In the genomic region with DNA sequence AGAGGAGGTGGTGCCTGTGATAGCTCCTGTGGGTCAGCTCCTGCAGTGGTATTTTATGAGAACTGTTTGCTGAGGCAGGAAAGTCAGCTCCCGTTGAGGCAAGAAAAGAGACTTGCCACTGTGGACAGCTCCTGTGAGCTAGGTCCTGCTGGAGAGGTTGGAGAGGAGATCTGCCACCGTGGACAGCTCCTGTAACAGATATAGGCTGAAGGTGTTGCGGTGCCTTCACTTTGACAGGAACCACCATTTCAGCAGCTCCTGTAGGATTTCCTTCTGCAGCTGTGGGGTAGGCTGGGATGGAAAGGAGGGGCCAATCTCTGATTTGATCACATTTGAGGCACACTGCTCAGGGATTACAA, we compare ENCODE assay signal across 14 mouse cellular contexts.
"Had no signal": no experiment of that assay in that cellular context is flagged by ENCODE, and none has a peak within 500 bp of the region (broad histone marks: within the 10 kb centered on the region; RNA-seq: fewer than 3 reads in every experiment).

No protein-coding gene starts in this region.

- ATAC-seq: liver, embryonic 12.5 days; midbrain, embryonic 15.5 days had no signal

- H3K4me1 ChIP-seq: limb, embryonic 15.5 days; megakaryocyte, embryonic 14.5 days had no signal

- DNase-seq: kidney, adult 2 months; kidney, postnatal 4 days; left cerebral cortex, postnatal 4 days; lung, postnatal 4 days; right cerebral cortex, adult 18-20 months; right cerebral cortex, postnatal 25 days; thymus, postnatal 4 days had no signal

- H3K9ac ChIP-seq: limb, embryonic 15.5 days; liver, embryonic 12.5 days; midbrain, embryonic 15.5 days; neural tube, embryonic 13.5 days had no signal

- H3K9me3 ChIP-seq: limb, embryonic 15.5 days; liver, embryonic 12.5 days; midbrain, embryonic 15.5 days; neural tube, embryonic 13.5 days had no signal

- H3K36me3 ChIP-seq: midbrain, embryonic 15.5 days had no signal

- H3K27me3 ChIP-seq: limb, embryonic 15.5 days; liver, embryonic 12.5 days; megakaryocyte, embryonic 14.5 days; midbrain, embryonic 15.5 days; neural tube, embryonic 13.5 days had no signal

- H3K27ac ChIP-seq: layer of hippocampus, adult 2 months; limb, embryonic 15.5 days; liver, embryonic 12.5 days; midbrain, embryonic 15.5 days; neural tube, embryonic 13.5 days had no signal

- H3K4me3 ChIP-seq: layer of hippocampus, adult 2 months; limb, embryonic 15.5 days; liver, embryonic 12.5 days; megakaryocyte, embryonic 14.5 days; midbrain, embryonic 15.5 days; neural tube, embryonic 13.5 days had no signal

- H3K4me2 ChIP-seq: limb, embryonic 15.5 days; liver, embryonic 12.5 days; midbrain, embryonic 11.5 days; midbrain, embryonic 15.5 days; neural tube, embryonic 13.5 days had no signal
